Mouse (Mus musculus) G1E-ER4 (cell line): Measurements from ENCODE around the gene Trim15. TPM values are rescaled to one million over a fixed set of nuclear protein-coding genes. Genes with fewer than 3 reads are reported as not detected.

ENCODE experiments used
- GATA1 ChIP-seq: IDR thresholded peaks from one replicate; pipeline ENCODE4 v1.8.0; 2012; ENCODE audit warnings: low read length, inconsistent platforms
- polyA plus RNA-seq: library from polyadenylated mRNA; stranded (reverse); fragments of >175 nt; gene quantifications from 2 replicates; pipeline ENCODE4 v1.2.3, GENCODE M21; 2012

Trim15 gene
- polyA plus RNA-seq: not detected in 2 replicates

- TF ChIP-seq GATA1: no peak
Measured at GRCm38 (mm10) chr17:36866719-36867527, at the start of gene Trim15. Trim15 (minus strand) TSS chr17:36867210.

GRCm38 (mm10) chr17:36915076-36915475 is 48.1 kb upstream of the Trim15 start:
- TF ChIP-seq GATA1: no peak

- TF ChIP-seq GATA1: no peak
Measured at GRCm38 (mm10) chr17:36914108-36914507, 47.1 kb upstream of the Trim15 start.

GRCm38 (mm10) chr17:36912031-36912430 is 45.0 kb upstream of the Trim15 start:
- TF ChIP-seq GATA1: no peak

- no peak for TF ChIP-seq GATA1
Measured at GRCm38 (mm10) chr17:36909802-36910201, 42.8 kb upstream of the Trim15 start.

GRCm38 (mm10) chr17:36908235-36908634 is 41.2 kb upstream of the Trim15 start:
- TF ChIP-seq GATA1: no peak

GRCm38 (mm10) chr17:36903651-36904050 is 36.6 kb upstream of the Trim15 start:
- TF ChIP-seq GATA1: no peak

GRCm38 (mm10) chr17:36900691-36901090 is 33.7 kb upstream of the Trim15 start:
- TF ChIP-seq GATA1: no peak

- TF ChIP-seq GATA1: no peak
Measured at GRCm38 (mm10) chr17:36900001-36900400, 33.0 kb upstream of the Trim15 start.

GRCm38 (mm10) chr17:36899376-36899775 is 32.4 kb upstream of the Trim15 start:
- no peak for TF ChIP-seq GATA1

- no peak for TF ChIP-seq GATA1
Measured at GRCm38 (mm10) chr17:36897552-36898205, 30.7 kb upstream of the Trim15 start, which contains the start of gene Trim31. Trim31 (plus strand) TSS chr17:36898118.

GRCm38 (mm10) chr17:36897065-36897464 is 30.1 kb upstream of the Trim15 start:
- no peak for TF ChIP-seq GATA1

GRCm38 (mm10) chr17:36896583-36896982 is 29.6 kb upstream of the Trim15 start:
- TF ChIP-seq GATA1: no peak

GRCm38 (mm10) chr17:36893387-36893786 is 26.4 kb upstream of the Trim15 start:
- peak; percentile 31 for TF ChIP-seq GATA1

GRCm38 (mm10) chr17:36892362-36892761 is 25.4 kb upstream of the Trim15 start:
- TF ChIP-seq GATA1: no peak

GRCm38 (mm10) chr17:36890073-36890903 is 23.3 kb upstream of the Trim15 start, which contains the start of gene Trim40:
Trim40 (minus strand) TSS chr17:36890123.
- no peak for TF ChIP-seq GATA1
